Mouse (Mus musculus) layer of hippocampus, adult 2 months (tissue): ENCODE measurements around the gene 1700017D01Rik. TPM values are rescaled to one million over a fixed set of nuclear protein-coding genes. Genes with fewer than 3 reads are reported as not detected.
"Not testable (repeated sequence)": the region's sequence is repeated elsewhere in the genome, so short reads cannot be mapped to it uniquely, and the experiment has no call there.

Experiments used
- DNase-seq, 2 experiments: peaks; one replicate each; pipeline ENCODE4 v3.0.0; 2022; ENCODE audit warnings: low spot score in 2 of 2
- H3K27ac ChIP-seq: fragments of 200-600 bp; 2 replicates; pipeline ENCODE4 v1.8.1; 2022
- H3K4me3 ChIP-seq: fragments of 200-600 bp; 2 replicates; pipeline ENCODE4 v1.8.1; 2022; ENCODE audit warnings: mild to moderate bottlenecking
- CTCF ChIP-seq: fragments of 200-600 bp; conservative IDR thresholded peaks from 2 replicates; pipeline ENCODE4 v1.8.1; 2022; ENCODE audit warnings: antibody characterized with exemption, mild to moderate bottlenecking, moderate library complexity
- total RNA-seq, 2 experiments: library from RNA; stranded (reverse); gene quantifications; 2 replicates each; pipeline ENCODE4 v1.2.3; 2021

Gene 1700017D01Rik
- total RNA-seq, 2 experiments from 2014 or later: not detected

GRCm38 (mm10) chr19:11070364-11070763 is 60.3 kb downstream of the 1700017D01Rik start:
- DNase-seq: no peak
- no peak overlapping the region for H3K27ac ChIP-seq
- no peak for TF ChIP-seq CTCF

GRCm38 (mm10) chr19:11065202-11065875 is 65.3 kb downstream of the 1700017D01Rik start:
- DNase-seq: no peak
- TF ChIP-seq CTCF: no peak

More at GRCm38 (mm10) chr19:11070364-11070763, 60.3 kb downstream of the 1700017D01Rik start:
- H3K4me3 ChIP-seq: no peak overlapping the region

GRCm38 (mm10) chr19:11060900-11061299 is 69.8 kb downstream of the 1700017D01Rik start:
- TF ChIP-seq CTCF: no peak
- Histone ChIP-seq H3K27ac (no peak overlapping the region), H3K4me3 (no peak overlapping the region)
- no peak for DNase-seq

More at GRCm38 (mm10) chr19:11065202-11065875, 65.3 kb downstream of the 1700017D01Rik start:
- Histone ChIP-seq H3K4me3 (no peak overlapping the region), H3K27ac (no peak overlapping the region)

GRCm38 (mm10) chr19:11059967-11060366 is 70.7 kb downstream of the 1700017D01Rik start:
- no peak for TF ChIP-seq CTCF
- DNase-seq: no peak
- no peak overlapping the region for H3K4me3 ChIP-seq
- no peak overlapping the region for H3K27ac ChIP-seq

- not testable (repeated sequence) for H3K27ac ChIP-seq, DNase-seq, H3K4me3 ChIP-seq
Measured at GRCm38 (mm10) chr19:11055700-11056099, 75.0 kb downstream of the 1700017D01Rik start.

GRCm38 (mm10) chr19:11053277-11053676 is 77.4 kb downstream of the 1700017D01Rik start:
- Histone ChIP-seq H3K27ac (no peak overlapping the region), H3K4me3 (no peak overlapping the region)
- DNase-seq: no peak
- TF ChIP-seq CTCF: no peak

- no peak for TF ChIP-seq CTCF
- Histone ChIP-seq H3K27ac (no peak overlapping the region), H3K4me3 (no peak overlapping the region)
- no peak for DNase-seq
Measured at GRCm38 (mm10) chr19:11052877-11053276, 77.8 kb downstream of the 1700017D01Rik start.

- DNase-seq: no peak
- Histone ChIP-seq H3K27ac (peak overlapping the region; percentile 57; the same call in 1 of the 2 replicates), H3K4me3 (no peak overlapping the region)
- no peak for TF ChIP-seq CTCF
Measured at GRCm38 (mm10) chr19:11050286-11050685, 80.4 kb downstream of the 1700017D01Rik start.

GRCm38 (mm10) chr19:11049426-11049825 is 81.2 kb downstream of the 1700017D01Rik start:
- no peak for DNase-seq
- H3K27ac ChIP-seq: no peak overlapping the region

GRCm38 (mm10) chr19:11048503-11048902 is 82.2 kb downstream of the 1700017D01Rik start:
- no peak for DNase-seq
- Histone ChIP-seq H3K4me3 (no peak overlapping the region), H3K27ac (0 out of 2 replicates have a peak overlapping the region, but pooled peaks have one; percentile 23)
- no peak for TF ChIP-seq CTCF

More at GRCm38 (mm10) chr19:11049426-11049825, 81.2 kb downstream of the 1700017D01Rik start:
- TF ChIP-seq CTCF: no peak
- H3K4me3 ChIP-seq: no peak overlapping the region

GRCm38 (mm10) chr19:11048009-11048408 is 82.7 kb downstream of the 1700017D01Rik start:
- H3K27ac ChIP-seq: peak overlapping the region; percentile 23; the same call in 1 of the 2 replicates
- no peak for TF ChIP-seq CTCF
- DNase-seq: no peak
- H3K4me3 ChIP-seq: no peak overlapping the region

Other genes starting within 250 kb of the 1700017D01Rik start
- 10 to 100 TPM; 46.4 to 54.5 TPM for gene Tmem109, start 248.9 kb downstream of the 1700017D01Rik start, total RNA-seq
- gene Prpf19, start 235.6 kb downstream of the 1700017D01Rik start, total RNA-seq: 100 to 1,000 TPM; 196 to 198 TPM
- gene Zp1, start 210.2 kb downstream of the 1700017D01Rik start, total RNA-seq: not detected
- under 1 TPM in 1 of 2 experiments, not detected in 1; 0.25 TPM for gene Ptgdr2, start 193.7 kb downstream of the 1700017D01Rik start, total RNA-seq
- gene Ccdc86, start 181.6 kb downstream of the 1700017D01Rik start, total RNA-seq: 1 to 10 TPM; 7.9 to 9.7 TPM
- gene Ms4a10, start 156.2 kb downstream of the 1700017D01Rik start, total RNA-seq: not detected
- not detected for gene Ms4a15, start 137.6 kb downstream of the 1700017D01Rik start, total RNA-seq
- not detected for gene Ms4a18, start 112.8 kb downstream of the 1700017D01Rik start, total RNA-seq
- under 1 TPM in 1 of 2 experiments, not detected in 1; 0.36 TPM for gene Ms4a8a, start 49.8 kb downstream of the 1700017D01Rik start, total RNA-seq
- gene 1700025F22Rik, start 34.4 kb upstream of the 1700017D01Rik start, total RNA-seq: not detected
- gene Ms4a13, start 65.9 kb upstream of the 1700017D01Rik start, total RNA-seq: not detected
- not detected for gene Ms4a12, start 101.6 kb upstream of the 1700017D01Rik start, total RNA-seq
- gene Ms4a1, start 135.4 kb upstream of the 1700017D01Rik start, total RNA-seq: not detected
- gene Ms4a5, start 153.0 kb upstream of the 1700017D01Rik start, total RNA-seq: not detected
- under 1 TPM in 1 of 2 experiments, not detected in 1; 0.10 TPM for gene Ms4a14, start 183.6 kb upstream of the 1700017D01Rik start, total RNA-seq
- gene Ms4a7, start 205.3 kb upstream of the 1700017D01Rik start, total RNA-seq: under 1 TPM in 1 of 2 experiments, not detected in 1; 0.79 TPM
- gene Ms4a4a, start 244.6 kb upstream of the 1700017D01Rik start, total RNA-seq: 1 to 10 TPM in 1 of 2 experiments, not detected in 1; 1.5 TPM